Mouse (Mus musculus): ENCODE measurements around the gene Ccdc126. TPM values are rescaled to one million over a fixed set of nuclear protein-coding genes. Genes with fewer than 3 reads are reported as not detected.

Ccdc126 gene
- polyA plus RNA-seq, 1 experiment from 2014 or later = 12.7 TPM

GRCm38 (mm10) chr6:49326846-49327245, 7.8 kb downstream of the Ccdc126 start:
- no peaks in the 10 kb centered on the region for H3K27me3 ChIP-seq (ENCODE audit: control insufficient read depth, insufficient read depth, low read length)
- no peak overlapping the region for H3K9ac ChIP-seq (replicated peaks; ENCODE audit: low read depth, low read length)
- H3K4me2 ChIP-seq (replicated peaks; ENCODE audit: low read depth, low read length) = no peak overlapping the region
- H3K9me3 ChIP-seq (ENCODE audit: control insufficient read depth, low read depth, low read length) = no peaks in the 10 kb centered on the region
- ATAC-seq (ENCODE audit: insufficient number of reproducible peaks, insufficient read depth, low FRiP score, low read depth) = no peak
- H3K4me1 ChIP-seq (ENCODE audit: control insufficient read depth, insufficient read depth, low read length) = 0 out of 2 replicates have a peak, but pooled peaks cover 3% of the 10 kb centered on the region
- H3K4me3 ChIP-seq (ENCODE audit: low read depth, low read length) = no peak overlapping the region
- WGBS = 80% methylated on average over 3 of the region's 3 CpGs
- H3K27ac ChIP-seq (ENCODE audit: low read length) = no peak overlapping the region
- H3K36me3 ChIP-seq (ENCODE audit: control insufficient read depth, insufficient read depth, low read length) = no peaks in the 10 kb centered on the region

DNA sequence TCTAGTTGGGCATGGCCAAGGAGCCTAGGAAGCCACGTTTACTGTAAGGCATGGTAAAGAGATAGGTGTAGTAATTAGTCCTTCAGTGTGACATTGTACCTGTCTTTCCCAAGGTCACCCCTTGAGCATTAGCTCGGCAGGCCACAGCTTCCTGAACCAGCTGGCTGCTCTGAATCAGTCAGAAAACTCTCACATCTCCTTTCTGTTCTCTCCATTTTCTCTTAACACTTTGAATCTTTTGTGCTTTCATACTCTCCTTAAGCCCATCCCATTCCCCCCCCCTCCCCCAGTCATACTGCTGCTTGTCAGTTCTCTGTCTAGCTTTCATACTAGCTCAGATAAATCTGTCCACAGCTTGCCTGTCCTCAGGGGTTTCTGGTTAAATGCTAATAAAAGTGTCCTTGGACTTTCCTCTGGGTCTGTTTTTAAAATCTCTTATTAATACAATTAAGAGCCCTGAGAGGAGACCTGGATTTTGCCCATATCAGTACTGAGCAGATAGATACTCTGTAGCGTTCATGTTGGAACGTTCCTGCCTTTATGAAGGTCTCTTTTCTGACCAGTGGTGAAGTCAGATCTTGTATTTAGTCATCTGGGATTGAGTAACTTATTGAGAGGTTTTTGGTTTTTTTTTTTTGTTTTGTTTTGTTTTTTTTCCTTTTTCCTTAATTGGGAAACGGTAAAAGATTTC, 12.4 kb downstream of the Ccdc126 start:
- no peaks in the 10 kb centered on the region for H3K27me3 ChIP-seq (ENCODE audit: control insufficient read depth, insufficient read depth, low read length)
- no peak overlapping the region for H3K27ac ChIP-seq (ENCODE audit: low read length)
- no peaks in the 10 kb centered on the region for H3K9me3 ChIP-seq (ENCODE audit: control insufficient read depth, low read depth, low read length)
- H3K4me2 ChIP-seq (replicated peaks; ENCODE audit: low read depth, low read length) = no peak overlapping the region
- H3K4me3 ChIP-seq (ENCODE audit: low read depth, low read length) = no peak overlapping the region
- no peaks in the 10 kb centered on the region; the same call in 1 of the 2 replicates for H3K36me3 ChIP-seq (ENCODE audit: control insufficient read depth, insufficient read depth, low read length)
- 0 out of 2 replicates have a peak, but pooled peaks cover 3% of the 10 kb centered on the region for H3K4me1 ChIP-seq (ENCODE audit: control insufficient read depth, insufficient read depth, low read length)
- 64% methylated on average over 5 of the region's 5 CpGs for WGBS
- no peak overlapping the region for H3K9ac ChIP-seq (replicated peaks; ENCODE audit: low read depth, low read length)
- no peak for ATAC-seq (ENCODE audit: insufficient number of reproducible peaks, insufficient read depth, low FRiP score, low read depth)

DNA sequence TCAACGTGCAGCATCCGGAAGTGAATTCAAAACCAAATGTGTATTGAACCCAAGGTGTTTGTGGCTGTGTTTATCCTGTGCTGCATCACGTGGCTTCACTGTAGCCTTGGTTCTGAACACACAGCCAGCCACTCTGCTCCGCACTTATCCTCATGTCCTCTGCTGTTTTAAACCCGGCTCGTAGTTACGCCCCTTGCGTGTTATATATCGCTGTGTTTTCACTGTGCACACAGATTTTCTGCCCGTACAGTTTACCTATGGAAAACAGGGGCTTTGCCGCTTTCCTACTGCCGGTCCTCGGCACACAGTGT, 12.9 kb downstream of the Ccdc126 start:
- Histone ChIP-seq H3K9me3 (ENCODE audit: control insufficient read depth, low read depth, low read length) (no peaks in the 10 kb centered on the region), H3K4me1 (ENCODE audit: control insufficient read depth, insufficient read depth, low read length) (0 out of 2 replicates have a peak, but pooled peaks cover 3% of the 10 kb centered on the region), H3K9ac (replicated peaks; ENCODE audit: low read depth, low read length) (no peak overlapping the region), H3K36me3 (ENCODE audit: control insufficient read depth, insufficient read depth, low read length) (no peaks in the 10 kb centered on the region; the same call in 1 of the 2 replicates), H3K27ac (ENCODE audit: low read length) (no peak overlapping the region), H3K27me3 (ENCODE audit: control insufficient read depth, insufficient read depth, low read length) (no peaks in the 10 kb centered on the region), H3K4me3 (ENCODE audit: low read depth, low read length) (no peak overlapping the region), H3K4me2 (replicated peaks; ENCODE audit: low read depth, low read length) (no peak overlapping the region)
- ATAC-seq (ENCODE audit: insufficient number of reproducible peaks, insufficient read depth, low FRiP score, low read depth) = no peak; the same call in 1 of the 2 replicates
- WGBS = 51% methylated on average over 13 of the region's 13 CpGs

- no peak overlapping the region for H3K27ac ChIP-seq (ENCODE audit: low read length)
- H3K27me3 ChIP-seq (ENCODE audit: control insufficient read depth, insufficient read depth, low read length) = no peaks in the 10 kb centered on the region
- no peaks in the 10 kb centered on the region for H3K4me1 ChIP-seq (ENCODE audit: control insufficient read depth, insufficient read depth, low read length)
- WGBS = 26% methylated on average over 9 of the region's 9 CpGs
- H3K9ac ChIP-seq (replicated peaks; ENCODE audit: low read depth, low read length) = no peak overlapping the region
- no peak for ATAC-seq (ENCODE audit: insufficient number of reproducible peaks, insufficient read depth, low FRiP score, low read depth)
- H3K4me2 ChIP-seq (replicated peaks; ENCODE audit: low read depth, low read length) = no peak overlapping the region
- H3K4me3 ChIP-seq (ENCODE audit: low read depth, low read length) = no peak overlapping the region
- peaks cover 3% of the 10 kb centered on the region; the same call in 1 of the 2 replicates for H3K36me3 ChIP-seq (ENCODE audit: control insufficient read depth, insufficient read depth, low read length)
- H3K9me3 ChIP-seq (ENCODE audit: control insufficient read depth, low read depth, low read length) = no peaks in the 10 kb centered on the region
Measured at GRCm38 (mm10) chr6:49338566-49338965, 19.5 kb downstream of the Ccdc126 start.

- WGBS = 40% methylated on average over 6 of the region's 6 CpGs
Measured at GRCm38 (mm10) chr6:49339145-49339544, 20.1 kb downstream of the Ccdc126 start.

DNA sequence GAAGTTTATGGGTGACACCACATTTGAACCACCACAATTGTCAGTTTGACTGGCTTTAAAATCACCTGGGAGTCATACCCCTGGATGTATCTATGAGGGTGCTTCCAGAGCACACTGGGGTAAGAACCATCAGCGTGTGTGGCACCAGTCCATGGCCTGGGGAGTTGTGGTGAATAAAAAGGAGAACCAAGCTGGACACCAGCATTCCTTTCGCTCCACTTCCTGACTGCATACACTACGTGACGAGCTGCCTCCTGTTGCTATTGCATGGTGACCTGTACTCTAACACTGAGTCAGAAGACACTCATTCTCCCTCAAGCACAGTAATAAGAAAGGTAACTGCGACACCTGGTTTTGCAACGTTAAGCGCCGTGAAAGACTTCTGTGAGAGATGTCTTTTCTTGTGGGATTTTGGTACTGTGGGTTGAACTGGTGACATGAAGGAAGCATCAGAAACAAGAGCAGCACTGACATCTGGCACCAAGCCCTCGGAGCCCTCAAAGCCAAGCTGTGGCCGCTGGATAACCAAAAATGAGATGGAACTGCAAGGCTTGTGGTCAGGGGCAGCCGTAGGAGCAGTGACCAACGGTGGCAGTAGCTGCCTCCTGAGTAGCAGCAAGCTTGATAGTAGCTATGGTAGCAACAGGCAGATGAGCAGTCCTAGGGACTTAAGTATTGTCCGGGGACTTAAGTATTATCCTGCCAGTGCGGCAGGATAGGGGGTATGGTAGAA, 24.8 kb downstream of the Ccdc126 start:
- Histone ChIP-seq H3K36me3 (ENCODE audit: control insufficient read depth, insufficient read depth, low read length) (peaks cover 3% of the 10 kb centered on the region; the same call in 1 of the 2 replicates), H3K27ac (ENCODE audit: low read length) (no peak overlapping the region), H3K27me3 (ENCODE audit: control insufficient read depth, insufficient read depth, low read length) (no peaks in the 10 kb centered on the region), H3K4me2 (replicated peaks; ENCODE audit: low read depth, low read length) (no peak overlapping the region), H3K4me1 (ENCODE audit: control insufficient read depth, insufficient read depth, low read length) (no peaks in the 10 kb centered on the region), H3K9me3 (ENCODE audit: control insufficient read depth, low read depth, low read length) (no peaks in the 10 kb centered on the region), H3K9ac (replicated peaks; ENCODE audit: low read depth, low read length) (no peak overlapping the region), H3K4me3 (ENCODE audit: low read depth, low read length) (no peak overlapping the region)
- 80% methylated on average over 14 of the region's 14 CpGs for WGBS
- no peak for ATAC-seq (ENCODE audit: insufficient number of reproducible peaks, insufficient read depth, low FRiP score, low read depth)

More at GRCm38 (mm10) chr6:49339145-49339544, 20.1 kb downstream of the Ccdc126 start:
- no peak for ATAC-seq (ENCODE audit: insufficient number of reproducible peaks, insufficient read depth, low FRiP score, low read depth)
- Histone ChIP-seq H3K9me3 (ENCODE audit: control insufficient read depth, low read depth, low read length) (no peaks in the 10 kb centered on the region), H3K27ac (ENCODE audit: low read length) (no peak overlapping the region), H3K4me3 (ENCODE audit: low read depth, low read length) (no peak overlapping the region), H3K9ac (replicated peaks; ENCODE audit: low read depth, low read length) (no peak overlapping the region), H3K4me1 (ENCODE audit: control insufficient read depth, insufficient read depth, low read length) (no peaks in the 10 kb centered on the region), H3K4me2 (replicated peaks; ENCODE audit: low read depth, low read length) (no peak overlapping the region), H3K27me3 (ENCODE audit: control insufficient read depth, insufficient read depth, low read length) (no peaks in the 10 kb centered on the region), H3K36me3 (ENCODE audit: control insufficient read depth, insufficient read depth, low read length) (peaks cover 3% of the 10 kb centered on the region; the same call in 1 of the 2 replicates)

- Histone ChIP-seq H3K9me3 (ENCODE audit: control insufficient read depth, low read depth, low read length) (no peaks in the 10 kb centered on the region), H3K9ac (replicated peaks; ENCODE audit: low read depth, low read length) (no peak overlapping the region), H3K36me3 (ENCODE audit: control insufficient read depth, insufficient read depth, low read length) (no peaks in the 10 kb centered on the region), H3K4me3 (ENCODE audit: low read depth, low read length) (no peak overlapping the region), H3K27ac (ENCODE audit: low read length) (no peak overlapping the region), H3K4me1 (ENCODE audit: control insufficient read depth, insufficient read depth, low read length) (no peaks in the 10 kb centered on the region), H3K4me2 (replicated peaks; ENCODE audit: low read depth, low read length) (no peak overlapping the region), H3K27me3 (ENCODE audit: control insufficient read depth, insufficient read depth, low read length) (no peaks in the 10 kb centered on the region)
- WGBS = 93% methylated on average over 7 of the region's 7 CpGs
- no peak for ATAC-seq (ENCODE audit: insufficient number of reproducible peaks, insufficient read depth, low FRiP score, low read depth)
Measured at GRCm38 (mm10) chr6:49349826-49350225, 30.8 kb downstream of the Ccdc126 start.

- no peak overlapping the region for H3K4me3 ChIP-seq (ENCODE audit: low read depth, low read length)
- no peaks in the 10 kb centered on the region for H3K27me3 ChIP-seq (ENCODE audit: control insufficient read depth, insufficient read depth, low read length)
- no peak for ATAC-seq (ENCODE audit: insufficient number of reproducible peaks, insufficient read depth, low FRiP score, low read depth)
- no peak overlapping the region for H3K9ac ChIP-seq (replicated peaks; ENCODE audit: low read depth, low read length)
- no peaks in the 10 kb centered on the region for H3K36me3 ChIP-seq (ENCODE audit: control insufficient read depth, insufficient read depth, low read length)
- no peak overlapping the region for H3K27ac ChIP-seq (ENCODE audit: low read length)
- no peaks in the 10 kb centered on the region for H3K9me3 ChIP-seq (ENCODE audit: control insufficient read depth, low read depth, low read length)
- H3K4me2 ChIP-seq (replicated peaks; ENCODE audit: low read depth, low read length) = no peak overlapping the region
- H3K4me1 ChIP-seq (ENCODE audit: control insufficient read depth, insufficient read depth, low read length) = no peaks in the 10 kb centered on the region
- WGBS = 80% methylated on average over 3 of the region's 3 CpGs
Measured at GRCm38 (mm10) chr6:49354613-49355012, 35.5 kb downstream of the Ccdc126 start.
